Mouse (Mus musculus) embryo, embryonic 9.5 days (tissue): ENCODE measurements at regions not wholly inside any gene's neighbourhood (a gene's known extent, or its start where the extent isn't known, plus 50 kb on each side); places are given as distances from the start of the nearest gene placed in this dataset.

Experiments used
- DNase-seq: peaks from one replicate; pipeline ENCODE4 v3.0.0-alpha.2; 2017; ENCODE audit errors: extremely low spot score

GRCm38 (mm10) chr3:151182132-151182531, 255.6 kb upstream of the Adgrl4 start:
- no peak for DNase-seq

- no peak for DNase-seq
Measured at GRCm38 (mm10) chr3:151192092-151192491, 245.6 kb upstream of the Adgrl4 start.

GRCm38 (mm10) chr3:151210978-151211377, 226.7 kb upstream of the Adgrl4 start:
- DNase-seq, result no peak

GRCm38 (mm10) chr3:151216764-151217502, 220.8 kb upstream of the Adgrl4 start:
- no peak for DNase-seq

- DNase-seq, result peak; percentile 39
Measured at GRCm38 (mm10) chr3:151222407-151222806, 215.3 kb upstream of the Adgrl4 start.

- DNase-seq, result no peak
Measured at GRCm38 (mm10) chr3:151252458-151252857, 185.2 kb upstream of the Adgrl4 start.

GRCm38 (mm10) chr3:151262821-151263220, 174.9 kb upstream of the Adgrl4 start:
- DNase-seq, result no peak

GRCm38 (mm10) chr3:151265658-151266057, 172.0 kb upstream of the Adgrl4 start:
- DNase-seq, result no peak

GRCm38 (mm10) chr3:151269514-151269913, 168.2 kb upstream of the Adgrl4 start:
- no peak for DNase-seq

GRCm38 (mm10) chr3:151283829-151284228, 153.9 kb upstream of the Adgrl4 start:
- no peak for DNase-seq

GRCm38 (mm10) chr3:151293981-151294605, 143.6 kb upstream of the Adgrl4 start:
- peak; percentile 29 for DNase-seq

GRCm38 (mm10) chr3:151294606-151295005, 143.1 kb upstream of the Adgrl4 start:
- no peak for DNase-seq

GRCm38 (mm10) chr3:151295027-151295426, 142.7 kb upstream of the Adgrl4 start:
- DNase-seq, result no peak

- no peak for DNase-seq
Measured at GRCm38 (mm10) chr3:151298325-151298724, 139.4 kb upstream of the Adgrl4 start.

GRCm38 (mm10) chr3:151305402-151305801, 132.3 kb upstream of the Adgrl4 start:
- DNase-seq, result no peak

GRCm38 (mm10) chr3:151307975-151308374, 129.7 kb upstream of the Adgrl4 start:
- no peak for DNase-seq

- no peak for DNase-seq
Measured at GRCm38 (mm10) chr3:151323835-151324234, 113.9 kb upstream of the Adgrl4 start.

GRCm38 (mm10) chr3:151329801-151330200, 107.9 kb upstream of the Adgrl4 start:
- DNase-seq, result no peak

GRCm38 (mm10) chr3:151331906-151332305, 105.8 kb upstream of the Adgrl4 start:
- DNase-seq, result peak; percentile 16

- DNase-seq, result no peak
Measured at GRCm38 (mm10) chr3:151332317-151332687, 105.4 kb upstream of the Adgrl4 start.

GRCm38 (mm10) chr3:151332688-151333452, 104.8 kb upstream of the Adgrl4 start:
- no peak for DNase-seq

GRCm38 (mm10) chr3:151333867-151334341, 103.8 kb upstream of the Adgrl4 start:
- peak; percentile 25 for DNase-seq
